Mouse (Mus musculus) layer of hippocampus, postnatal 10 days (tissue): ENCODE results near the gene Tjp3. TPM values are rescaled to one million over a fixed set of nuclear protein-coding genes. Genes with fewer than 3 reads are reported as not detected.
A peak's percentile ranks its signal among the peaks of the same experiment; 100 is the strongest.

Source experiments
- DNase-seq, 2 experiments: peaks; one replicate each; pipeline ENCODE4 v3.0.0; 2021; ENCODE audit warnings: low spot score in 2 of 2
- total RNA-seq, 2 experiments: library from RNA; stranded (reverse); gene quantifications; 2 replicates each; pipeline ENCODE4 v1.2.3; 2021

Tjp3 gene
- total RNA-seq, 2 experiments from 2014 or later = 1.4 to 2.3 TPM

GRCm38 (mm10) chr10:81299585-81300351 is 8.4 kb upstream of the Tjp3 start:
- no peak for DNase-seq

DNA sequence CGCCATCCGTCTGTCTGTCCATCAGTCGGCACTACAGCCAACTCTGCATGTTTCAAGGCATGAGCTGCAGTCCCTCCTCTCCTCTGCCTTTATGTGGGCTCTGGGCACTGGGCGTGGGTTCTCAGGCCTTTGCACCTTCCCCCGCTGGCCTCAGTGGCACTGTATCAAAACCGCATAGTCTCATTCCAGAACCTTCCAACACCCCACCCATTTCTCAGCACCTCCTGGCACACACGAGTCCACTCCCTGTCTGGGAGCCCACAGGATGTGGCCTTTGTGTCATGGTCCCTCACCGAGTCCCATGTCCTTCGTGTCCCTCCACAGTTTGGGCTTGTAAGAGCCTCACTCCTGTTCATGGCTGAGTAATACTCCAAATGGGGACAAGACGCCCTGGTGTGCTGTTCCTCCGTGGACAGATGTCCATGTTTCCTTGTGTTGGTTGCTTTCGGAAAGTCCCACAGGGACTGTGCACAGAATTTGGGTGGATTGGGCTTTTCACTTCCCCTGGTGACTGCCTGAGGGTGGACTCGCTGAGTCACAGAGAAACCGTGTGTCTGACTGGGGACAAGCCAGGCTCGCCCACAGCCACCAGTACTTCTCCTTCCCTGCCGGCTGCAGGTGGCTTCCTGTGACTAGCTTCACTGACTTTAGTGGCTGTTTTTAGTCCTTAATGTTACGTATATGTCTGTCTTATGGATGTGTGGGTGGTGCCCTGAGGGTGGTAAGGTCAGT is 7.2 kb upstream of the Tjp3 start:
- no peak for DNase-seq

GRCm38 (mm10) chr10:81297845-81298244 is 6.5 kb upstream of the Tjp3 start:
- DNase-seq = no peak

- no peak for DNase-seq
Observed at GRCm38 (mm10) chr10:81297246-81297645, 5.9 kb upstream of the Tjp3 start.

- DNase-seq = no peak
Observed at GRCm38 (mm10) chr10:81295185-81295584, 3.8 kb upstream of the Tjp3 start.

DNA sequence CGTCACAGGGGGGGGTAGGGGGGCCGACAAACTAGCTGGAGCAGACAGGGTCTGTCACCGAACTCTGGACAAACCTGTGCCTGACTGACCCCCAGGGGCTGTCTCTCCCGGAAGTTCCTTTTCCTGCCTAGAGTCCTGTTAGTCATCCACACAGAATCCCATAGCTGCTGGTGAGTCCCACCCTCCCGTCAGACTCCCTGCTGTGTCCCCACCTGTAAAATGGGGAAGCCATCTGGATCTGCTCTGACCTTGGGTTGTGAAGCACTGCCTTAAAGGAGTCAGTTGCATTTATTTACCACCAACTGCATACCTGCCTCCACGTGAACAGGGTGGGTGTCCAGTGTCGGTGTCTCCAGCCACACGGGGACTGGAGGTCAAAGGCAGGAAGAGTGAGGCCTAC is 3.1 kb upstream of the Tjp3 start:
- no peak for DNase-seq

GRCm38 (mm10) chr10:81293334-81294030 is 2.1 kb upstream of the Tjp3 start:
- DNase-seq = no peak

DNA sequence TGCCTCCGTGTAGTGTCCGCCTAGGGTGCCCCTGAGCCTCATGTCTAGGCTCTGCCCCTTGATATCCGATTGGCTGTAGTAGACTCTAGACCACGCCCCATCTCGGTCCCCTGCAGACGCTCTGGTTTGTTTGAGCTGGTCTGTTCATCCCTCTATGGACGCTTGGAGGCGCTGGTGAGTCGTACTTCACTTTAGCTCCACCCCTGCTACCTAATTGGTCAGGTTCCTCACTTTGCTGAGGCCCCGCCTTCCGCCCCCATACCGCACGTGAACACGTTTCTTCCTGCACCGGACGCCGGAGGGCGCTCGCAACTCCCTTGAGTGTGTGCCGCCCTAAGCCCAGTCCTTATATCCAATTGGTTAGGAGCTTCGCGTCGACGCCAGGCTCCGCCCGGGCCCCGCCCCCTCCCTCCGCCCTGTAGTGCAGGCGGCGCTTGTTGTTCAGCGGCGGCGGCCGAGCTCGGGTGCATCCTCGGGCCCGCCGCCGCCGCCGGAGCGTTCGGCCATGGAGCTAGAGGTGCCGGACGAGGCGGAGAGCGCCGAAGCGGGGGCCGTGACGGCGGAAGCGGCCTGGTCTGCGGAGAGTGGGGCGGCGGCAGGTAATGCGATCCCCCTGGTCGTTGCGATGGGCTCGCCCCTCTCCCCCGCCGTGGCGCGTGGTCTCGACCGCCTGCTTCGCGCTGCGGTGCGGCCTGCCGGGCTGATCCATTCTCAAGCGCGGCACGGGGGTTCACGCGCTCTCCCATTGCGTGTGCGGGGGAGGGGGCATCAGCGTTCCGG is 1.4 kb upstream of the Tjp3 start, which contains the start of gene Pip5k1c:
Gene Pip5k1c (plus strand): TSS at position 410 of the 780 bp plus-strand sequence.
- DNase-seq = peak; percentile 99 to 100

GRCm38 (mm10) chr10:81290698-81291460 is 502 bp downstream of the Tjp3 start:
- DNase-seq = no peak

- no peak for DNase-seq
Observed at GRCm38 (mm10) chr10:81289811-81290210, 1.6 kb downstream of the Tjp3 start.

DNA sequence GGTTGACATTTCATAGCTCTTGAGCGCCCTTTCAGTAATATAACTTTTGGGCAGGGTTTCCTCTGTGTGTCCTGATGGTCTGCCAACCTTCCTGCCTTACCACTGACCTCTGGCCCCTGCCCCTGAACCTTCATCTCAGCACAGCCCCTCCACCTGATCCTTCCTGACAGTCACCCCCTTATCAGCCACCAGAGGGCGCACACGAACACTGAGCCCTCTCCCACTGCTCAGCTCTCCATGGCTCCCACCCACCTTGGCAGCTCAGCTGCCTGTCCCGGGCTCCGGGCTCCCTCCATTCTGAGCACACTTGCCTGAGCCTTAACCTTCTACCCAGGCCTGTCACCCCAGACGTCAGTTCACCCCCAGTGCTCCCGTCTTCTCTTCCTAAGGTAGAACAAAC is 2.1 kb downstream of the Tjp3 start:
- DNase-seq = peak; percentile 70 to 78

- DNase-seq = peak; percentile 57 to 61
Observed at GRCm38 (mm10) chr10:81288601-81289000, 2.8 kb downstream of the Tjp3 start.

- DNase-seq = peak; percentile 65 to 66
Observed at GRCm38 (mm10) chr10:81287513-81288157, 3.7 kb downstream of the Tjp3 start.

DNA sequence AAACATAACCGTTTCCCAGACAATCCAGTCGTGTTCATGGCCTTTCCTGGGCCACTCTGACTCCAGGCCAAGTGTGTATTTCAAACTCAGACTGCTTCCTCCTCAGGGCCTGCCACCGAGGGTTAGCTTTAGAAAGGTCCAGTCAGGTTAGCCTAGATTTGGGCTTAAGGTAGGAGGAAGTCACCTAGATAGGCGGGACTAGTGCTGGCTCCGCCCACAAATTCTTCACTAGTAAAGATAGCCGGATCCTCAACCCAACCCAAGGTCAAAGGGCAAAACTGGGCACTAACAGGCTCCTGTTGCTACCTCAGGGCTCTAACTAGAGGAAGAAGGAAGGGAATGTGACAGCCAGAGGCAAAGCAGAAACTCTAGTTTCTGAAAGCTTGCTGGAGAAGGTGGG is 4.8 kb downstream of the Tjp3 start:
- DNase-seq = no peak

DNA sequence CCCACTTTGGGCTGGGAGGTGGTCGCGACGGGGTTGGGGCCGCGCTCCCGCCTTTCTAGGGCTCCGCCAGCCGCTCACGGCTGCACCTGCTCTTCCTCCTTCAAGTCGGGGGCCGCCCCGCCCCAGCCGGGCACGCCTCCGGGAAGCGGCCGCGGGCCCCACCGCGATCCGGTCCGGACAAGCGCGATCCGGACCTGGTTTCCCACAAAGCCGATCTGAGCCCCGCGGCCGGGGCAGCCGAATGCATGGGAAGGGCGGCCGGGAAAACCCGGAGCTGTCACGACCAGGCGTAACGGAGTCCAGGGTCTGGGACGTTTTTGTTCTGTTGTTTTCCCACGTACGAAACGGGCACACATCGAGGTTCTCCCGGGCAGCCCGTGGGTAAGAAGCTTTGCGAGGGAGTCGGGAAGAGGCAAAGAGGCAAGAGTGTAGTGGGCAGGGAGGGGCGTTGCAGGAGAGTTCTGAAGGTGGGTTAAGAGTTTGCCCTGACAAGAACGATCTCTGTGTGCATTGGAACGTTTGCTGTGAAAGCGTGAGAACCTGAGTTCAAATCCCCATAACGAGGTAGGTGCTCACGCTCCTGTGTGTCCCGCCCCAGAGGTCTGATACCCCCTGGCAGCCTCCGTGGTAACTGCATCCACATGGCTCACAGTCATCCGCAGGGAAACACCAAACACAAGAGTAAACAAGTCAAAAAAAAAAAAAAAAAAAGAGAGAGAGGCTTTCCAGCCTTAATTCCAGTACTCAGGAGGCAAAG is 5.5 kb downstream of the Tjp3 start:
- peak; percentile 91 for DNase-seq

DNA sequence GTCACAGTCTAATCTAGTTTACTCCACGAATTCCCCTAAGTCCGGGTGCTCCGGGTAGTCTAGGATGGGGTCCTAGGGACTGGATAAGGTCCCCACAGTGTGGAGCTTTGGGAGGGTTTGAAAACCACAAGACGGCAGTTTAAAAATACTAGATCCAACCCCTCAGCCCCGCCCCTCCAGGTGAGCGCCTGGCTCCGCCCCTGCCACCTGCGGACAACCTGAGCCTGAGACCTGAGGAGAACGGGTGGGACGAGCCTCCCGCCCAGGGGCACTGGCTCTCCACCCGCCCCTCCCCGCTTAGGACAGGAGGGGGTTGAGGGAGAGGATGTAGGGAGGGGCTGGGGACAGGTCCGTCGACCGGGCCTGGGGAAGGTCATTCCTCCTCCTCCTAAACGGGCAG is 6.7 kb downstream of the Tjp3 start:
- DNase-seq = no peak

- no peak for DNase-seq
Observed at GRCm38 (mm10) chr10:81284189-81284588, 7.2 kb downstream of the Tjp3 start.

DNA sequence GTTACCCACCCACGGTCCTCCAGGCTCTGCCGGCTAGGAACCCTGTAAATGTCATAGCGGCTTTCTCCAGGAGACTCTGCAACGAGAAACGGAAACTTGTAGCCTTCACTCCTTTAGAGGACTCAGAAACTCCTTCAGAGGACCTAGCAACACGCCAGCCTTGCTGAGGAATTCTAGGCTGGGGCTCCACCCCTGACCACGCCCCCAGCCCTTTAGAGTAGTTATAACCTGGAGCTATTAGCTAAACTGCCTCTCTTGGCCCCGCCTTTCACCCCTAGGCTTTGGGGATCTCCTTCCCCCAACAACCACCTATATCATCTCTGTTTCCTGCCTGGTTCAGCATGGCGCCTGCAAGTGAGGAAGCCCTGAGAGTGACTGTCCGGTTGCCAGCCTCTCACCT is 11.9 kb downstream of the Tjp3 start:
- no peak for DNase-seq

GRCm38 (mm10) chr10:81277676-81278075 is 13.7 kb downstream of the Tjp3 start:
- DNase-seq = no peak
